Mouse (Mus musculus) lung, postnatal 36 days (tissue): ENCODE data around the gene Ly6c1.
A peak's percentile ranks its signal among the peaks of the same experiment; 100 is the strongest.
"Not testable (repeated sequence)": the region's sequence is repeated elsewhere in the genome, so short reads cannot be mapped to it uniquely, and the experiment has no call there.

Experiments
- DNase-seq: peaks from one replicate; pipeline ENCODE4 v3.0.0; 2022; ENCODE audit warnings: mixed read lengths

The Ly6c1 gene

GRCm38 (mm10) chr15:75048642-75049261 lies at the start of gene Ly6c1:
Ly6c1 (minus strand) TSS chr15:75048830.
- DNase-seq: not testable (repeated sequence)

- DNase-seq: peak; percentile 40
Measured at GRCm38 (mm10) chr15:75088041-75088440, 39.4 kb upstream of the Ly6c1 start.

GRCm38 (mm10) chr15:75069965-75070364 lies 21.3 kb upstream of the Ly6c1 start:
- no peak for DNase-seq

GRCm38 (mm10) chr15:75062030-75062574 lies 13.5 kb upstream of the Ly6c1 start:
- DNase-seq: peak; percentile 87

- DNase-seq: peak; percentile 69
Measured at GRCm38 (mm10) chr15:75060505-75060904, 11.9 kb upstream of the Ly6c1 start.

GRCm38 (mm10) chr15:75055985-75056384 lies 7.4 kb upstream of the Ly6c1 start:
- DNase-seq: no peak

GRCm38 (mm10) chr15:75055425-75055824 lies 6.8 kb upstream of the Ly6c1 start:
- DNase-seq: not testable (repeated sequence)

- DNase-seq: peak; percentile 72
Measured at GRCm38 (mm10) chr15:75052414-75052813, 3.8 kb upstream of the Ly6c1 start.

GRCm38 (mm10) chr15:75051141-75051540 lies 2.5 kb upstream of the Ly6c1 start:
- not testable (repeated sequence) for DNase-seq

GRCm38 (mm10) chr15:75050593-75050992 lies 2.0 kb upstream of the Ly6c1 start:
- DNase-seq: not testable (repeated sequence)

GRCm38 (mm10) chr15:75049811-75050210 lies 1.2 kb upstream of the Ly6c1 start:
- DNase-seq: peak; percentile 81

GRCm38 (mm10) chr15:75047970-75048320 lies 685 bp downstream of the Ly6c1 start:
- DNase-seq: not testable (repeated sequence)

- DNase-seq: not testable (repeated sequence)
Measured at GRCm38 (mm10) chr15:75047313-75047969, 1.2 kb downstream of the Ly6c1 start.

GRCm38 (mm10) chr15:75045501-75045900 lies 3.1 kb downstream of the Ly6c1 start:
- DNase-seq: peak; percentile 24

GRCm38 (mm10) chr15:75021020-75021759 lies 27.4 kb downstream of the Ly6c1 start:
- not testable (repeated sequence) for DNase-seq

- DNase-seq: peak; percentile 11
Measured at GRCm38 (mm10) chr15:75019446-75019845, 29.2 kb downstream of the Ly6c1 start.
